Mouse (Mus musculus): ENCODE measurements around the gene Map1b.

GRCm38 (mm10) chr13:99443484-99444175 lies 72.7 kb downstream of the Map1b start:
- TF ChIP-seq CTCF (IDR thresholded peaks at IDR 0.05) (no peak), EP300 (IDR thresholded peaks at IDR 0.05) (no peak)

Data from lung, postnatal 0 days (tissue).